Mouse (Mus musculus): Measurements from ENCODE around the gene Cdkl1. TPM values are rescaled to one million over a fixed set of nuclear protein-coding genes. Genes with fewer than 3 reads are reported as not detected.

Cdkl1 gene
- polyA plus RNA-seq, 1 experiment, result not detected

DNA sequence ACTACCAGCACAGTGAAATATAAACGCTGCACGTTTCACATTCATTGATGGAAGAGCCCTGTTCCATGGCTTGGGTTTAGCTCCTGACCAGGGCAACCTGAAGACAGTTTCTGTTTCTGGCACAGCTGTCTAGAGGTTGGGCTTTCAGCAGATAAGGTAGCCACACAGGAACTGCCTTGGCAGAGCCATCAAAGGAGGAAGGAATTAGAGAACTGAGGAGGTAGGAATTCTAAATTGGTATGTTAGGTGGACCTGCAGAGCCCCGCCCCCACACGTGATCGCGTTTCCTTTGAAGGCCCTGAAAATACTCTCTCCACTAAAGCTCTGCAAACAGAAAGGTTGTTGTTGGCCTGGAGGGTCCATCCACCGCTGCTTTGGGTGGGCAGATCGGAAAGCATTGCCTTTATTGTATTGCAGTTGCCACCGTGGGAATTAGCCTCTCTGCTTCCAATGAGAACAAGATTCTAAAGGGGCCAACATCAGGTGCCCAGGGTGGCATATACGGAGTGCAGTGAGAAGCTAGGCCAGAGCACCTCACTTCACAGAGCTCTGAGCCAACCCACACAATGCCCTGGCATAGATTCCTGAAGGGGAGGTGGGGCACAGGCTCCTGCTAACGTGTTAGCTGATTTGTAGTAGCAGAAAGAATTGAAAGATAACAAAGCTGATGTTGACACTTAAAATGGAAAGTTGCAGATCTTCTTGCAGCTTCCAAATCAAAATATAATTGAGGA, 14.3 kb downstream of the Cdkl1 start:
- TF ChIP-seq MAX (IDR thresholded peaks at IDR 0.05), result no peak
- TF ChIP-seq MYOG (IDR thresholded peaks at IDR 0.05; ENCODE audit: control insufficient read depth, extremely low read depth, insufficient read length), result no peak
- TF ChIP-seq USF1 (IDR thresholded peaks at IDR 0.05; ENCODE audit: low read depth), result no peak
- TF ChIP-seq CTCF (IDR thresholded peaks at IDR 0.05; ENCODE audit: control insufficient read depth, insufficient read depth, insufficient read length), result no peak
- no peak for TF ChIP-seq FOSL1 (IDR thresholded peaks at IDR 0.05; ENCODE audit: insufficient read depth, low read length, poor library complexity, severe bottlenecking)
- TF ChIP-seq MYOD1 (IDR thresholded peaks at IDR 0.05; ENCODE audit: control insufficient read depth, insufficient read length, low read depth), result no peak
- no peak for TF ChIP-seq CEBPB (IDR thresholded peaks at IDR 0.05; ENCODE audit: low read depth)

DNA sequence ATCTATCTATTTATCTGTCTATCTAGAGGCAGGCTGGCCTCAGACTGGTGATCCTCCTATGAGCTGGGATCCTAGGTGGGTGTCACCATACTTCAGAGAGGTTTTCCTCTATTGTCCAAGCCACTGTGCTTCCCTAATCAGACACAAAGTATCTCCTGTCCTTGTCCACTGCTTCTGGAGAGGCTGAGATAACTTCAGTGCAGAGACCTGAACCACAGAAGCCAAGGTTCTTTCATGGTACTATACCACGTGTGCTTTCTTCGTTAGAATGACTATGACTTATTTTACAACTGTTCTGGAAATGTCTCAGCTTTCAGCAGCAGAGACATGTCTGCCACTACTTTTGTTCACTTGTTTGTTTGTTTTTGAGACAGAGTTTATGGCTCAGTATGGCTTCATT, 22.2 kb downstream of the Cdkl1 start:
- Histone ChIP-seq H3K36me3 (ENCODE audit: control insufficient read depth, insufficient read depth) (no peaks in the 10 kb centered on the region), H3K79me2 (ENCODE audit: control insufficient read depth, insufficient read depth) (no peaks in the 10 kb centered on the region), H3ac (ENCODE audit: control insufficient read depth, insufficient read length, low read depth) (no peak overlapping the region), H3K79me3 (ENCODE audit: low read depth) (no peaks in the 10 kb centered on the region), H3K27me3 (ENCODE audit: control insufficient read depth, insufficient read depth, insufficient read length) (no peaks in the 10 kb centered on the region), H3K4me3 (ENCODE audit: insufficient read depth, poor library complexity, severe bottlenecking) (no peak overlapping the region)
- TF ChIP-seq MAX (IDR thresholded peaks at IDR 0.05), result no peak
- no peak for TF ChIP-seq USF1 (IDR thresholded peaks at IDR 0.05; ENCODE audit: low read depth)
- TF ChIP-seq MYOD1 (IDR thresholded peaks at IDR 0.05; ENCODE audit: control insufficient read depth, insufficient read length, low read depth), result no peak
- TF ChIP-seq CTCF (IDR thresholded peaks at IDR 0.05; ENCODE audit: control insufficient read depth, insufficient read depth, insufficient read length), result no peak
- no peak for TF ChIP-seq CEBPB (IDR thresholded peaks at IDR 0.05; ENCODE audit: low read depth)
- no peak for TF ChIP-seq FOSL1 (IDR thresholded peaks at IDR 0.05; ENCODE audit: insufficient read depth, low read length, poor library complexity, severe bottlenecking)
- no peak for TF ChIP-seq MYOG (IDR thresholded peaks at IDR 0.05; ENCODE audit: control insufficient read depth, extremely low read depth, insufficient read length)

More for the DNA sequence above, 14.3 kb downstream of the Cdkl1 start:
- Histone ChIP-seq H3K79me3 (ENCODE audit: low read depth) (no peaks in the 10 kb centered on the region), H3K4me3 (ENCODE audit: insufficient read depth, poor library complexity, severe bottlenecking) (no peak overlapping the region), H3K36me3 (ENCODE audit: control insufficient read depth, insufficient read depth) (no peaks in the 10 kb centered on the region), H3K27me3 (ENCODE audit: control insufficient read depth, insufficient read depth, insufficient read length) (no peaks in the 10 kb centered on the region), H3ac (ENCODE audit: control insufficient read depth, insufficient read length, low read depth) (no peak overlapping the region), H3K79me2 (ENCODE audit: control insufficient read depth, insufficient read depth) (no peaks in the 10 kb centered on the region)

DNA sequence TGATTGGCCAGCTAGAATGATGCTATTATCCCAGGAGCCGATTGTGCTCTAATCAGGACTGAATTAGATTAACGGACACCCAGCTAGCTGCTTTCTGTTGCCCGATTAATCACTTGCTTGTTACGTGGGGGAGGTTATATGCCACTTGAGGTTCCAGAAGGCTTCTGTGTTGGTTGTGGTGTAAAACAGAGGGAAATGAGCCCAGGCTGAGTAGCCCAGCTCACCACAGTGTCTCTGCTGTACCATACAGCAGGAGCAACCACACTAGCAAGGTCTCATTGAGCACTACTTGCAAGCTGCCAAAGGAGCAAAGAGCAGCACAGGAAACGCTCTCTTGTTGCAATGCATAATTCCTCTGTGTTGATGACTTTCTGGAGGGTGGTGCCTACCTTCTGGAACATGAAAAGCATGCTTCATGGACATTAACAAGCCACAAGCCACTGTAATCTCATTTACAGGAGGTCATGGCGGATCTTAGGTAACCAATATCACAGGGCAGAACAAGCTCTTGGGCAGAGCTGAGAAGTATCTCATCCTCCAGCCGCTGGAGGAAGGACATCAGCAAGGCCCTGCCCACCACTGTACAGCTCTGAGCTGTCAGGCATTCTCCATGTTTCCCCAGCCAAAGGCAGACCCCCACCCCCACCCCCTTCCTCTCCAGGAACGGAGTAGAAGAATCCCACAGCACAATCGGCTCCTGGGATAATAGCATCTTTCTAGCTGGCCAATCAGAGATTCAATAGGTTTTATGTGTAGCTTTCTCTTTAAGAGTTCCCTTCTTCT, 23.4 kb downstream of the Cdkl1 start:
- no peaks in the 10 kb centered on the region for H3K27me3 ChIP-seq (ENCODE audit: control insufficient read depth, insufficient read depth, insufficient read length)
- H3ac ChIP-seq (ENCODE audit: control insufficient read depth, insufficient read length, low read depth), result no peak overlapping the region
- TF ChIP-seq MYOG (IDR thresholded peaks at IDR 0.05; ENCODE audit: control insufficient read depth, extremely low read depth, insufficient read length), result no peak
- TF ChIP-seq CEBPB (IDR thresholded peaks at IDR 0.05; ENCODE audit: low read depth), result no peak
- no peak for TF ChIP-seq FOSL1 (IDR thresholded peaks at IDR 0.05; ENCODE audit: insufficient read depth, low read length, poor library complexity, severe bottlenecking)
- no peak for TF ChIP-seq MAX (IDR thresholded peaks at IDR 0.05)
- no peak for TF ChIP-seq MYOD1 (IDR thresholded peaks at IDR 0.05; ENCODE audit: control insufficient read depth, insufficient read length, low read depth)
- no peak for TF ChIP-seq USF1 (IDR thresholded peaks at IDR 0.05; ENCODE audit: low read depth)
- TF ChIP-seq CTCF (IDR thresholded peaks at IDR 0.05; ENCODE audit: control insufficient read depth, insufficient read depth, insufficient read length), result no peak
- no peaks in the 10 kb centered on the region for H3K79me2 ChIP-seq (ENCODE audit: control insufficient read depth, insufficient read depth)
- H3K4me3 ChIP-seq (ENCODE audit: insufficient read depth, poor library complexity, severe bottlenecking), result no peak overlapping the region
- no peaks in the 10 kb centered on the region for H3K79me3 ChIP-seq (ENCODE audit: low read depth)
- no peaks in the 10 kb centered on the region for H3K36me3 ChIP-seq (ENCODE audit: control insufficient read depth, insufficient read depth)

DNA sequence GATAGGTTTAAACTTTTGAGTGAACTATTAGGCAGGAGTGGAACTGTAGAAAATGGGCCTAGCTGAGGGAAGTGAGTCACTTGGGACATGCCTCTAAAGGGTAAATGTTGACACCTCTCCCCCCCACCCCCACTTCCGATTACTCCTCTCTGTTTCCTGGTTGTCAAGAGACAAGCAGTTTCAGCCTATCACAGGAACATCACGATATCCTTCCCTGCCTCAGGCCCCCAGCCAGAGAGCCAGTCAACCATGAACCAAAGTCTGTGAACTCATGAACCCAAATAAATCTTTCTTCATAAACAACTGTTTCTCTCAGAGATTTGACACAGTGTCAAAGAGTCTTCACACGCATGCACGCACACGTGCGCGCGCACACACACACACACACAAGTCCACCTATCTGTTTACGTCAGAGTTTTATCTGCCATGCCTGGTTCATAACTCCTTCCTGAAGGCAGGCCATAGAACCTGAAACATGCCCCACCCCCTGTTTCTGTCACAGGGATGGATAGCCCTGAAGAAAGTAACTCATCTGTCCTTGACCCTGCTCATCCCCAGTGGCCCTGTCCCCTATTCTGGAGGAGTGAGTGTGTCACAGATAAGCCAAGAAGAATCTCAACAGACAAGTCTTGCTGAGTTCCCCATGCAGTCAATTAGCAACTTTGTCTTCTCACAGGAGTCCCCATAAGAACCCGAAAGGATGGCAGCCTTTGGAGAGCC, 24.7 kb downstream of the Cdkl1 start:
- no peaks in the 10 kb centered on the region for H3K36me3 ChIP-seq (ENCODE audit: control insufficient read depth, insufficient read depth)
- TF ChIP-seq FOSL1 (IDR thresholded peaks at IDR 0.05; ENCODE audit: insufficient read depth, low read length, poor library complexity, severe bottlenecking), result no peak
- no peak for TF ChIP-seq MYOD1 (IDR thresholded peaks at IDR 0.05; ENCODE audit: control insufficient read depth, insufficient read length, low read depth)
- TF ChIP-seq MYOG (IDR thresholded peaks at IDR 0.05; ENCODE audit: control insufficient read depth, extremely low read depth, insufficient read length), result no peak
- TF ChIP-seq CTCF (IDR thresholded peaks at IDR 0.05; ENCODE audit: control insufficient read depth, insufficient read depth, insufficient read length), result no peak
- no peak for TF ChIP-seq USF1 (IDR thresholded peaks at IDR 0.05; ENCODE audit: low read depth)
- TF ChIP-seq CEBPB (IDR thresholded peaks at IDR 0.05; ENCODE audit: low read depth), result no peak
- TF ChIP-seq MAX (IDR thresholded peaks at IDR 0.05), result no peak
- no peak overlapping the region for H3ac ChIP-seq (ENCODE audit: control insufficient read depth, insufficient read length, low read depth)
- no peaks in the 10 kb centered on the region for H3K79me3 ChIP-seq (ENCODE audit: low read depth)
- no peak overlapping the region for H3K4me3 ChIP-seq (ENCODE audit: insufficient read depth, poor library complexity, severe bottlenecking)
- no peaks in the 10 kb centered on the region for H3K27me3 ChIP-seq (ENCODE audit: control insufficient read depth, insufficient read depth, insufficient read length)
- H3K79me2 ChIP-seq (ENCODE audit: control insufficient read depth, insufficient read depth), result no peaks in the 10 kb centered on the region

DNA sequence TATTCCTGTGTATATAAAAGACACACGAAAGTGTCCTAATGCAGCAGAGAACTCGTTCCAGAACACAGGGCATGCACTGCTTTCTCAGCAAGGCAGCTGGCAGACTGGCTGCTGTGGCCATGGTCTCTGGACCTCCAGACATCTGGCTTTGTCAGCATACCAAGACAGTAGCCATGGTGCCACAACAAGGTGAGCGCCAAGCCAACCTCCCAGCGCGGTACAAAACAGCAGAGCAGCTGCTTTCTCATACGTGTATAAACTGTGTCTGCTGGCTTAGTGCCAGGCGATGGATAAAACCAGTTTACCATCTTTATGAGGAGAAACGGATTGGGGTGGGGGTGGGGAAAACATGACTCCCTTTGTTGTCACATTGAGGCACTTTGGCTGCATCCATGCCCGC, 25.5 kb downstream of the Cdkl1 start:
- no peaks in the 10 kb centered on the region for H3K79me3 ChIP-seq (ENCODE audit: low read depth)
- TF ChIP-seq USF1 (IDR thresholded peaks at IDR 0.05; ENCODE audit: low read depth), result no peak
- no peak for TF ChIP-seq CEBPB (IDR thresholded peaks at IDR 0.05; ENCODE audit: low read depth)
- no peak for TF ChIP-seq CTCF (IDR thresholded peaks at IDR 0.05; ENCODE audit: control insufficient read depth, insufficient read depth, insufficient read length)
- TF ChIP-seq MAX (IDR thresholded peaks at IDR 0.05), result no peak
- TF ChIP-seq MYOG (IDR thresholded peaks at IDR 0.05; ENCODE audit: control insufficient read depth, extremely low read depth, insufficient read length), result no peak
- TF ChIP-seq FOSL1 (IDR thresholded peaks at IDR 0.05; ENCODE audit: insufficient read depth, low read length, poor library complexity, severe bottlenecking), result no peak
- no peak for TF ChIP-seq MYOD1 (IDR thresholded peaks at IDR 0.05; ENCODE audit: control insufficient read depth, insufficient read length, low read depth)
- H3K79me2 ChIP-seq (ENCODE audit: control insufficient read depth, insufficient read depth), result no peaks in the 10 kb centered on the region
- no peak overlapping the region for H3K4me3 ChIP-seq (ENCODE audit: insufficient read depth, poor library complexity, severe bottlenecking)
- H3K27me3 ChIP-seq (ENCODE audit: control insufficient read depth, insufficient read depth, insufficient read length), result no peaks in the 10 kb centered on the region
- H3K36me3 ChIP-seq (ENCODE audit: control insufficient read depth, insufficient read depth), result no peaks in the 10 kb centered on the region
- no peak overlapping the region for H3ac ChIP-seq (ENCODE audit: control insufficient read depth, insufficient read length, low read depth)

Data from C2C12 (cell line).